Mouse (Mus musculus): ENCODE measurements at regions not wholly inside any gene's neighbourhood (a gene's known extent, or its start where the extent isn't known, plus 50 kb on each side); places are given as distances from the start of the nearest gene placed in this dataset.

GRCm38 (mm10) chr13:51345321-51345720, 63.1 kb upstream of the S1pr3 start:
- TF ChIP-seq GATA1 (IDR thresholded peaks at IDR 0.05; ENCODE audit: borderline replicate concordance, low read length) (no peak), FLI1 (IDR thresholded peaks at IDR 0.05; ENCODE audit: low read length) (no peak)

All from megakaryocyte, embryonic 14.5 days (primary cell).